Mouse (Mus musculus) heart, embryonic 14.5 days (tissue): Measurements from ENCODE around the gene 1700011M02Rik. TPM values are rescaled to one million over a fixed set of nuclear protein-coding genes. Genes with fewer than 3 reads are reported as not detected.
"Not testable (repeated sequence)": the region's sequence is repeated elsewhere in the genome, so short reads cannot be mapped to it uniquely, and the experiment has no call there.

Experiments
- ATAC-seq: fragments of 200-750 bp; cut with Nextera tagmentation; 2 replicates; pipeline ENCODE4 v1.8.0; 2017; ENCODE audit warnings: low read depth, moderate TSS enrichment; ENCODE audit not compliant: insufficient number of reproducible peaks, insufficient read depth, low FRiP score
- H3K27ac ChIP-seq, 2 experiments: fragments of 200-500 bp in 1 of 2; fragments of 300-500 bp in 1 of 2; sonication (generic) in 1 of 2; replicated peaks in 1 of 2; 2 replicates each; pipeline ENCODE4 v1.5.1; 2012 to 2014; ENCODE audit warnings: low read depth in 2 of 2, low read length in 2 of 2, control low read depth in 1 of 2, mild to moderate bottlenecking in 1 of 2, mixed read lengths in 1 of 2; ENCODE audit not compliant: control insufficient read depth in 1 of 2, insufficient read depth in 1 of 2
- H3K27me3 ChIP-seq: fragments of 300-500 bp; sonication (generic); 2 replicates; pipeline ENCODE4 v1.6.1; 2014; ENCODE audit warnings: mild to moderate bottlenecking, low read length, control low read depth; ENCODE audit not compliant: control insufficient read depth, insufficient read depth
- H3K36me3 ChIP-seq: fragments of 300-500 bp; sonication (generic); 2 replicates; pipeline ENCODE4 v1.6.1; 2014; ENCODE audit warnings: mild to moderate bottlenecking, control low read depth, low read length, mixed read lengths; ENCODE audit not compliant: control insufficient read depth, insufficient read depth
- H3K4me1 ChIP-seq, 2 experiments: fragments of 200-500 bp in 1 of 2; fragments of 300-500 bp in 1 of 2; sonication (generic) in 1 of 2; 2 replicates each; pipeline ENCODE4 v1.6.1; 2012 to 2014; ENCODE audit warnings: low read length in 2 of 2, control low read depth in 1 of 2, mixed read lengths in 1 of 2; ENCODE audit not compliant: control insufficient read depth in 2 of 2, insufficient read depth in 2 of 2
- H3K4me2 ChIP-seq: fragments of 300-500 bp; sonication (generic); 2 replicates; pipeline ENCODE4 v1.6.1; 2014; ENCODE audit warnings: mild to moderate bottlenecking, low read length
- H3K4me3 ChIP-seq, 2 experiments: fragments of 200-500 bp in 1 of 2; fragments of 300-500 bp in 1 of 2; sonication (generic) in 1 of 2; 2 replicates each; pipeline ENCODE4 v1.5.1; 2012 to 2014; ENCODE audit warnings: low read length in 2 of 2, mild to moderate bottlenecking in 2 of 2, control low read depth in 1 of 2, low read depth in 1 of 2, moderate library complexity in 1 of 2; ENCODE audit not compliant: control insufficient read depth in 1 of 2, insufficient read depth in 1 of 2
- H3K9ac ChIP-seq: fragments of 300-500 bp; sonication (generic); 2 replicates; pipeline ENCODE4 v1.6.1; 2014; ENCODE audit warnings: mild to moderate bottlenecking, low read length
- H3K9me3 ChIP-seq: fragments of 300-500 bp; sonication (generic); 2 replicates; pipeline ENCODE4 v1.6.1; 2016; ENCODE audit warnings: low read length, control low read depth; ENCODE audit not compliant: control insufficient read depth
- WGBS: fragments of 180-500 bp; shearing (Covaris S2); extraction: QIAGEN DNeasy Blood & Tissue Kit; methylation state at CpG from one replicate; pipeline ENCODE4 v1.1.7; 2014; 5-methylcytosine and 5-hydroxymethylcytosine counted together
- polyA plus RNA-seq: library from polyadenylated mRNA; unstranded; fragments of >200 nt; fragmentation: Nextera tagmentation; extraction: Ambion mirVana; gene quantifications from 2 replicates; pipeline ENCODE4 v1.2.1, GENCODE M21; 2014

1700011M02Rik gene
- polyA plus RNA-seq, 1 experiment from 2014 or later: not detected

- no peaks in the 10 kb centered on the region for H3K36me3 ChIP-seq
- 59% methylated on average over 8 of the region's 8 CpGs for WGBS
- H3K27ac ChIP-seq: no peak overlapping the region
- H3K4me1 ChIP-seq: peaks cover 0 to 2% of the 10 kb centered on the region in 2 experiments; a peak in 1 of 4 replicates
- peak overlapping the region; percentile 87 for H3K4me2 ChIP-seq
- H3K27me3 ChIP-seq: peaks cover 18% of the 10 kb centered on the region
- no peaks in the 10 kb centered on the region for H3K9me3 ChIP-seq
- no peak for ATAC-seq
- H3K4me3 ChIP-seq: peak overlapping the region; percentile 51 to 62; a peak in 2 of 4 replicates
- H3K9ac ChIP-seq: no peak overlapping the region
These were observed 25.7 kb downstream of the 1700011M02Rik start for GRCm38 (mm10) chrX:102934395-102934764.

DNA sequence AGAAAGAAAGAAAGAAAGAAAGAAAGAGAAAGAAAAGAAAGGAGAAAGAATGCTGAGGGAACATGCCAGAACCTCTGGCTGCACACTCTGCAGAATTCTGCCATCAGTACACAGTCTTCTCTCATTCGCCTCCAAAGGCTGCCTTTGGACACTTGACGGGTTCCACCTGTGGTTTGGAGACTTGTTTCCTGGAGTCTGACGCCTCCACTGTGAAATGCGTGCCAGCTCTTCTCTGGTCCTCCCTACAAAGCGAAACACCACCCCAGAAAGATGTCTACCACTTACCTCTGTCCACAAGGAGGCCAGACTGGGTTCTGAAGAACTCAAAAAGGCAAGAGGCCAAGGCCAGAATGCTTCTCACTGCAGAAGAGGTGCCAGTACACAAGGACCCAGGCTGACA, 28.0 kb downstream of the 1700011M02Rik start:
- Histone ChIP-seq H3K9me3 (no peaks in the 10 kb centered on the region), H3K27ac (no peak overlapping the region), H3K4me3 (no peak overlapping the region), H3K9ac (no peak overlapping the region), H3K36me3 (no peaks in the 10 kb centered on the region), H3K4me2 (no peak overlapping the region), H3K4me1 (peaks cover 0 to 2% of the 10 kb centered on the region in 2 experiments; a peak in 1 of 4 replicates), H3K27me3 (peaks cover 18% of the 10 kb centered on the region)
- no peak for ATAC-seq
- WGBS: 57% methylated on average over 5 of the region's 5 CpGs

GRCm38 (mm10) chrX:102950136-102950535, 41.4 kb downstream of the 1700011M02Rik start:
- not testable (repeated sequence) for H3K9me3 ChIP-seq, H3K4me3 ChIP-seq, ATAC-seq, H3K27ac ChIP-seq, H3K4me2 ChIP-seq, H3K9ac ChIP-seq, H3K4me1 ChIP-seq, H3K27me3 ChIP-seq, H3K36me3 ChIP-seq
- WGBS: 82% methylated on average over 11 of the region's 11 CpGs

DNA sequence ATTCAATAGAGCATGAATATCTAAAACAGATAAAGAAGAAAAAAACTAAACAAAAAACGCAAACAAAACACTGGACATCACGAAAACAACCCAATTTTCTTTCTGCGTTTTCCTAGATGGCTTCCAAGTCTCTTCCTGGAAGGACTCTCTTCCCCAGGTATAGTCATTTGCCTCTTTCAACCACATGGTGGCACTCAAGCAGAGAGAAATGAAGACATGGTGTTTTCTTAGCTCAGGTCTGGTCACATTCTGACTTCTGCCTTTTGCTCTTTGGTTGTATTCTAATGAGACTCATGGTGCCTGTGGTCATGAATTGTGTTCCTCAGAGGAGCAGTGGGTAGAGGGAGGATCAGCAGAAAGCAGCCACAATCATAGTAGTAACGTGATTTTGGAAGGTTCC, 50.2 kb downstream of the 1700011M02Rik start:
- ATAC-seq: no peak
- H3K36me3 ChIP-seq: no peaks in the 10 kb centered on the region

More for the DNA sequence above, 50.2 kb downstream of the 1700011M02Rik start:
- 31% methylated on average over 4 of the region's 4 CpGs for WGBS
- H3K27me3 ChIP-seq: no peaks in the 10 kb centered on the region
- no peak overlapping the region for H3K4me3 ChIP-seq
- no peak overlapping the region for H3K9ac ChIP-seq
- H3K27ac ChIP-seq: no peak overlapping the region
- no peaks in the 10 kb centered on the region for H3K9me3 ChIP-seq
- no peak overlapping the region for H3K4me2 ChIP-seq
- H3K4me1 ChIP-seq: no peaks in the 10 kb centered on the region

Other genes starting within 250 kb of the 1700011M02Rik start
- not detected in 2 replicates for gene Gm3880, start 221.9 kb upstream of the 1700011M02Rik start, polyA plus RNA-seq
- not detected in 2 replicates for gene Gm9112, start 201.3 kb upstream of the 1700011M02Rik start, polyA plus RNA-seq
- not detected in 2 replicates for gene Dmrtc1b, start 201.0 kb upstream of the 1700011M02Rik start, polyA plus RNA-seq
- gene Dmrtc1c1, start 105.9 kb upstream of the 1700011M02Rik start, polyA plus RNA-seq: not detected in 2 replicates
- not detected in 2 replicates for gene Dmrtc1c2, start 54.3 kb upstream of the 1700011M02Rik start, polyA plus RNA-seq
- gene 1700031F05Rik, start 40.9 kb upstream of the 1700011M02Rik start, polyA plus RNA-seq: not detected in 2 replicates
- 0.49 and 0.63 TPM in 2 replicates for gene Dmrtc1a, start 218 bp upstream of the 1700011M02Rik start, polyA plus RNA-seq
- gene 1700018G05Rik, start 19.5 kb downstream of the 1700011M02Rik start, polyA plus RNA-seq: not detected in 2 replicates